Mouse (Mus musculus) spleen, adult 2 months (tissue): ENCODE results near the gene Olfr95. TPM values are rescaled to one million over a fixed set of nuclear protein-coding genes. Genes with fewer than 3 reads are reported as not detected.

Source experiments
- DNase-seq, 2 experiments: peaks; one replicate each; pipeline versions ENCODE4 v3.0.0 to v3.0.0-alpha.2; 2012 to 2021; ENCODE audit warnings: low spot score in 2 of 2, low read depth in 1 of 2
- H3K27ac ChIP-seq: fragments of 200-500 bp; 2 replicates; pipeline ENCODE4 v1.5.1; 2012; ENCODE audit warnings: low read length, inconsistent platforms; ENCODE audit not compliant: insufficient read depth
- H3K27me3 ChIP-seq: fragments of 200-500 bp; 2 replicates; pipeline ENCODE4 v1.6.1; 2012; ENCODE audit warnings: mild to moderate bottlenecking, moderate library complexity, low read length, inconsistent platforms; ENCODE audit not compliant: control insufficient read depth, insufficient read depth
- H3K36me3 ChIP-seq: fragments of 200-500 bp; 2 replicates; pipeline ENCODE4 v1.6.1; 2012; ENCODE audit warnings: mild to moderate bottlenecking, low read length, inconsistent platforms; ENCODE audit not compliant: control insufficient read depth, insufficient read depth
- H3K4me1 ChIP-seq: fragments of 200-500 bp; 2 replicates; pipeline ENCODE4 v1.6.1; 2011; ENCODE audit warnings: inconsistent platforms; ENCODE audit not compliant: control insufficient read depth, insufficient read depth, insufficient read length
- H3K4me3 ChIP-seq: fragments of 200-500 bp; 2 replicates; pipeline ENCODE4 v1.5.1; 2011; ENCODE audit warnings: mild to moderate bottlenecking, inconsistent platforms; ENCODE audit not compliant: insufficient read depth, insufficient read length; ENCODE audit errors: extremely low read depth
- CTCF ChIP-seq: fragments of 200-500 bp; IDR thresholded peaks from 2 replicates; pipeline ENCODE4 v1.5.1; 2011; ENCODE audit warnings: mild to moderate bottlenecking, inconsistent platforms; ENCODE audit not compliant: insufficient read depth, insufficient read length, insufficient replicate concordance; ENCODE audit errors: extremely low read depth
- POLR2A ChIP-seq: fragments of 200-500 bp; IDR thresholded peaks from 2 replicates; pipeline ENCODE4 v1.6.1; 2011; ENCODE audit warnings: low read depth, low read length, inconsistent platforms
- WGBS: fragments of 180-500 bp; shearing (Covaris S2); methylation state at CpG from one replicate; pipeline ENCODE4 v1.1.7; 2018; 5-methylcytosine and 5-hydroxymethylcytosine counted together
- polyA plus RNA-seq: library from polyadenylated mRNA; depleted of rRNA; stranded (reverse); fragments of >200 nt; gene quantifications from 2 replicates; pipeline ENCODE4 v1.2.3, GENCODE M21; 2012

Gene Olfr95
- polyA plus RNA-seq, 1 experiment = not detected

DNA sequence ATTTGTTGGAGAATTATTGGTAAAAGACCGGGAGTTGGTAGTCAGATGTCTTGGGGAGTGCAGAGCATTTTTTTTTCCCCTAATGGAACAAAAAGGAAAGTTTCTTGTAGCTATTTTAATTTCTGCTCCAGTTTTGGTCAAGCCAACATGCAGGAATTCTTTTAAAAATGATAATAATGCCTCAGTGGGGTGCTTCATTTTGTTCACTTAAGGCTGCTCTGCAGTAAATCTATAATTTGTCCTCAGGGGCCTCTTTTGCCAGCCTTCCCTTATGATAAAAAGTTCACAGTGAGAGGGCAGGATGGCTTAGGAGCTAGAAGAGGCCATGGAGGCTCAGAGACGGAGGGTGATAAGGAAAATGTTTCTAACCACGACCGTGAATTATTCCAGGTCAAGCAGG lies 6.9 kb upstream of the Olfr95 start, which contains the start of gene Olfr96:
TSS of gene Olfr96 (plus strand) at position 301 of the 400 bp plus-strand sequence.
- no peak within 1 kb of the TSS for H3K4me3 ChIP-seq
- no peak for DNase-seq
- H3K36me3 ChIP-seq = no peaks in the 10 kb centered on the region
- no peak within 1 kb of the TSS for H3K27ac ChIP-seq
- H3K4me1 ChIP-seq = no peaks in the 10 kb centered on the region
- no peaks in the 10 kb centered on the region for H3K27me3 ChIP-seq
- no peak for TF ChIP-seq POLR2A
- no peak for TF ChIP-seq CTCF
- WGBS = 58% methylated on average over 4 of the region's 4 CpGs

DNA sequence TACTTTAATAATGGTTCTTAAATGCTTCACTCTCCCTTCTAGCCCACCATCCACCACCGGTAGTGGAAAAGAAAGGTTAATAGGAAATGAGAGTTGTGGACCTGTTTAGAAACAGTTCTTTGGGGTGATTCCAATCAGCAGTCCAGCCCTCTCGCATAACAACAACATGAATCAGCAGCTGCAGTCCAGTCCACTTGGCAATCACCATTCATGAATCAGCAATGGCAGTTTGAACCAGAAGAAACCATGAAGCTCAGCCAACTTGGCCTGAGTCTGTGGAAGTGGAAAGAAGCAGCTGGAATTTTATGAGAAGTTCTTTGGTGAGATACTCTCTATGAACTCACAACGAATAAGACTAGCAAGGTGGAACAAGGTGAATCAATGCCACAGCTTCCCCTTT lies 5.6 kb upstream of the Olfr95 start:
- DNase-seq = no peak
- 78% methylated on average over 3 of the region's 3 CpGs for WGBS

DNA sequence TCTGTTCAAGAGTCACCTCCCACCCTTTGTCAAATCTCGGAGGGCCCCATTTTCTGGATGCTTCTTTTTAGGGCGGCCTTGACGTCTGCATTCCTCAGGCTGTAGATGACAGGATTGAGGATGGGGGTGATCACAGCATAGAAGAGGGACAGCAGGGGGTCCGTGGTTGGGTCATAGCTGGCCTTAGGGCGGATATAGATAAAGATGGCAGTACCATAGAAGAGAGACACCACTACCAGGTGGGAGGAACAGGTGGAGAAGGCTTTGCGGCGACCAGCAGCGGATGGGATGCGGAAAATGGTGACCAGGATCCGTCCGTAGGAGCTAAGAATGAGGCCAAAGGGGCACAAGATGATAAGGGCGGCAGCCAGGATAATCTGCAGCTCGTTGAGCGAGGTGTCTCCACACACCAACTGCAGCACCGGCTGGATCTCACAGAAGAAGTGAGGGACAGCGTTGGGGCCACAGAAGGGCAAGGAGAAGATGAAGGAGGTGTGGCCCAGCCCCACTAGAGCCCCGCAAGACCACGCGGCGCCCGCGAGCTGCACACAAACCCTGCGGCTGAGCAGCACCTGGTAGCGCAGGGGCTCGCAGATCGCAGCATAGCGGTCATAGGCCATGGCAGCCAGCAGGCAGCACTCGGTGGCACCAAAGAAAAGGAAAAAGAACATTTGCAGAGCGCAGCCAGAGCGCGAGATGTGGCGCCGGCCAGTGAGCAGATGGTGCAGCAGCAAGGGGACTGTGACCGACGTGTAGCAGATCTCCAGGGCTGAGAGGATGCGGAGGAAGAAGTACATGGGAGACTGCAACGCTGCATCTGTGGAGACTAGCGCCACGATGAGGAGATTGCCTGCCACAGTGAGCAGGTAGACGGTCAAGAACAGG lies 1.8 kb downstream of the Olfr95 start:
- H3K4me3 ChIP-seq = no peak overlapping the region
- 24% methylated on average over 40 of the region's 40 CpGs for WGBS

More for the DNA sequence above, 5.6 kb upstream of the Olfr95 start:
- no peaks in the 10 kb centered on the region for H3K36me3 ChIP-seq
- H3K27ac ChIP-seq = no peak overlapping the region
- no peaks in the 10 kb centered on the region for H3K27me3 ChIP-seq
- H3K4me1 ChIP-seq = no peaks in the 10 kb centered on the region
- no peak for TF ChIP-seq POLR2A
- H3K4me3 ChIP-seq = no peak overlapping the region

DNA sequence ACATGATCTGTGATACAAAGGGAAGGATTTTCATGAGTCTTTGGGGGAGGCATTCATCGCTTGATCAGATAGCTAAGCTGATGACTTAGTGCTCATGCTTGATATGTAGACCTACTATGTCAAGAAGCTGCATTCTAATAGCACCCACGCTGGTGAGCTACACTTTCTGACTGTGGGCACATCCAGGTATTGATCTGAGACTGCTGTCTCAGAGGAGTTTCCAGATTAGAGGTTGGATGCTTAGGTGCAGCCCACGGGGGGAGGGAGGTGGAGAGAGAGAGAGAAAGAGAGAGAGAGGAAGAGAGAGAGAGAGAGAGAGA lies 9.0 kb downstream of the Olfr95 start:
- Histone ChIP-seq H3K27me3 (no peaks in the 10 kb centered on the region), H3K4me3 (no peak overlapping the region), H3K36me3 (no peaks in the 10 kb centered on the region), H3K27ac (no peak overlapping the region), H3K4me1 (no peaks in the 10 kb centered on the region)
- no peak for TF ChIP-seq POLR2A
- no peak for TF ChIP-seq CTCF
- WGBS = 32% methylated on average over 3 of the region's 3 CpGs
- no peak for DNase-seq

More for the DNA sequence above, 1.8 kb downstream of the Olfr95 start:
- H3K36me3 ChIP-seq = no peaks in the 10 kb centered on the region
- H3K27me3 ChIP-seq = no peaks in the 10 kb centered on the region
- no peak for TF ChIP-seq POLR2A
- TF ChIP-seq CTCF = no peak
- no peak for DNase-seq
- no peaks in the 10 kb centered on the region for H3K4me1 ChIP-seq
- H3K27ac ChIP-seq = no peak overlapping the region

DNA sequence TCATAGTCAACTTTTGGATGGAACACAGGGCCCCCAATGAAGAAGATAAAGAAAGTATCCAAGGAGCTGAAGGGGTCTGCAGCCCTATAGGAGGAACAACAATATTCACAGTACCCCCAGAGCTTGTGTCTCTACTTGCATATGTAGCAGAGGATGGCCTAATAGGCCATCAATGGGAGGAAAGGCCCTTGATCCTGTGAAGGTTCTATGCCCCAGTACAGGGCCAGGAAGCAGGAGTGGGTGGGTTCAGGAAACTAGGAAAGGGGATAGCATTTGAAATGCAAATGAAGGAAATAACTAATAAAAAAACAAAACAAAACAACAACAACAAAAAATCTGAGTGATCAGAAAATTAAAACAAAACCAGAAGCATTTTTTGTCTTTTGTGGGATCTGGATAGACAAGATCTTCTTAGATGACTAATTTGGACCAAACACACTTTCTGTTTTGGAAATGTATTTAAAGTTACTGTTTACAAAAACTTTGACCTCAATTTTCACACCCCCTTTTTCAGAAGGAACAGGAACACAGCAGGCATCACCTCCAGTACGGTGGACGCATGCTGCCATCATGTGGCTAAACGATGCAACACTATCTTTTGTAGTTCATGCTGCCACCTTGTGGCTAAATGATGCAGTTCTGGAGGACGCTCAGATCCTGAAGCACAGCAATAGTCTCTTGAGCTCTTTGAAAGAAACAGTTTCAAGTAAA lies 9.6 kb downstream of the Olfr95 start:
- WGBS = 4% methylated on average over 4 of the region's 4 CpGs
- no peak for TF ChIP-seq POLR2A
- peak; percentile 90; the same call in 1 of the 2 replicates for TF ChIP-seq CTCF
- no peaks in the 10 kb centered on the region for H3K36me3 ChIP-seq
- H3K27me3 ChIP-seq = no peaks in the 10 kb centered on the region
- H3K27ac ChIP-seq = no peak overlapping the region
- H3K4me1 ChIP-seq = no peaks in the 10 kb centered on the region
- DNase-seq = peak; percentile 26 to 53
- H3K4me3 ChIP-seq = no peak overlapping the region

DNA sequence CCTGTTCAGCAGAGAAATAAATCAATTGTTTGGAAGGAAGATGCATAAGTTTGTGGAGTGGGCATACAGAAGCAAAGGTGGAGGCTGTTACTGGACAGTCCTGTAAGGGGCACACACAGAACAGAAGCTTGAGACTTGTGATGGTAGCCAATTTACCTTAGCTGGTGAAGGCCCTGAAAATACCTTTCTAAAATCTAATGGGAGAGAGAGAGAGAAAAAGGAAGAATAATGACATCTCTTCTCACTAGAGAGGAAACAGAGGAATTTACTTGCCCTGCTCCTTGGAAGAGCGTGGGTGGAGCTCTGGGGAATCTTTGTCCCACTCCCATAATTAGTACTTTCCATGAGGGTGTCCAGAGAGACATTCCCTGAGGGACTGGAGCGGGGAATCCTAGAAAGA lies 12.0 kb downstream of the Olfr95 start, which contains the start of gene Olfr94:
TSS of gene Olfr94 (minus strand) at position 101 of the 400 bp plus-strand sequence.
- Histone ChIP-seq H3K27me3 (peaks cover 4% of the 10 kb centered on the region), H3K4me1 (no peaks in the 10 kb centered on the region), H3K27ac (no peak within 1 kb of the TSS), H3K36me3 (no peaks in the 10 kb centered on the region), H3K4me3 (no peak within 1 kb of the TSS)
- no peak for DNase-seq
- TF ChIP-seq POLR2A (no peak), CTCF (no peak)
- 79% methylated on average over 2 of the region's 2 CpGs for WGBS
